Mouse (Mus musculus) cerebellum, adult 2 months (tissue): Measurements from ENCODE around the gene Fbxo41.

Source experiments
- CTCF ChIP-seq: fragments of 200-500 bp; IDR thresholded peaks from 2 replicates; pipeline ENCODE4 v1.5.1; 2011; ENCODE audit warnings: low read depth, mild to moderate bottlenecking, control low read depth, low read length, moderate library complexity, borderline replicate concordance; ENCODE audit not compliant: insufficient read depth
- POLR2A ChIP-seq: fragments of 200-500 bp; IDR thresholded peaks from 2 replicates; pipeline ENCODE4 v1.6.1; 2011; ENCODE audit warnings: low read length, control low read depth, borderline replicate concordance; ENCODE audit not compliant: insufficient read depth

DNA sequence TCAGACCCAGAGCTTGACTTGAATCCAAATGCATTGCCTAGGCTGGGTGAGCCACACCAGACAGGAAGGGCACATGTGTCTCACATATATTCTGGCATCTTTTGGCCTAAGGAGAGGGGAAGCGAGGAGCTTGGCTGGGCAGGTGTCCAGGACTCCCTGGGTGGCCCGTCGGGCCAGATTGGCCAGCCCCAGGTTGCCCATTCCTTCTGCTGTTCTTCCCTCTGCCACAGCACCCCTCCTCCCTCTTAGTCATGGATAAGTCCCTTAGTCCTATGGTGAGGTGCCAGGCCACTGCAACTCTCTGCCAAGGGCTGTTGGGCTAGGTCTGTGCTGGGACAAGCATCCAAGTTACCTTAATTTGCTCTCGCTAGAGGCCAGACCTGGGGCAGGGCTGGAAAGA is 13.1 kb upstream of the Fbxo41 start:
- TF ChIP-seq POLR2A (no peak), CTCF (no peak)
